Mouse (Mus musculus) T-helper 17 cell (primary cell): Measurements from ENCODE around the gene St7.

Source experiments
- in situ Hi-C, 2 experiments: fragments of 300-600 bp; cut with MboI, MseI; formaldehyde crosslinking; loops; 1 replicate in 1 of 2; 2 replicates in 1 of 2; pipeline ENCODE4 v1.15.1; 2025; ENCODE audit warnings: high pct_unique_total_duplicates in 2 of 2

The St7 gene

DNA sequence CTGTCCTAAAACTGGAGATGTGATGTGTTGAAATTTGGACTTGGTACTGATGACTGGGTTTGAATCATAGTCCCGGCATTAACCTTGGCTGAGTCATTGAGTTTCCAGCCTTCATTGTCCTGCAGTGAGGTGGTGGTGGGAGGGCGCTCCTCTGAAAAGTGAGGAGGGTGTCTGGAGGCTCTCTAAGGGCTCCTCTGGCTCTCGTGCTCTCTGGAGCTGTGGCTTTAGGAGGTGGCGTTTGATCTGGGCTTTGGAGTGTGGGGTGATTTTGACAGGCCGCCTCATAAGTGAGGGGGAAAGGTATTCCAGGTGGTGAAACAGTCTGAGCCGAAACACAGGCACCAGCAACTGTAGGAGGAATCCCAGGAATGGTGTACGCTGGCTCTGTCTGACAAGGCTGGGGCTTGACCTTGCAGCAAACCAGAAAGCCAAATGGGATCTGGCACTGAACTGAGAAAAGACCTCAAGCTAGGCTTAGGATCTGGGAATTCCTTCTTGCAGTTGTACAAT lies 184.0 kb downstream of the St7 start:
- in situ Hi-C loops = no loop called here

DNA sequence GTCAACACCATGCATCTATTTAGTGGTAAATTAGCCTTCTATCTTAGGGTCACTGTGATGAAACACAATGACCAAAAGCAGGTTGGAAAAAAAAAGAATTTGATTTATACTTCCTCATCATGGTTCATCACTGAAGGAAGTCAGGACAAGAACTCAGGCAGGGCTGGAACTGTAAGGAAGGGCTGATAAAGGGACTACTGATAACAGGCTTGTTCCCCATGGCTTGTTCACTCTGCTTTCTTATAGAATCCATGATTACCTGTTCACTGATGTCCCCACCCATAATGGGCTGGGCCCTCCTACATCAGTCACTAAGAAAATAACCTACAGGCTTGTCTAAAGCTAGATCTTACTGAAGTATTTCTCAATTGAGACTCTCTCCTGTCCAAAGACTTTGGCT lies 190.2 kb downstream of the St7 start:
- in situ Hi-C loops = no loop called here

DNA sequence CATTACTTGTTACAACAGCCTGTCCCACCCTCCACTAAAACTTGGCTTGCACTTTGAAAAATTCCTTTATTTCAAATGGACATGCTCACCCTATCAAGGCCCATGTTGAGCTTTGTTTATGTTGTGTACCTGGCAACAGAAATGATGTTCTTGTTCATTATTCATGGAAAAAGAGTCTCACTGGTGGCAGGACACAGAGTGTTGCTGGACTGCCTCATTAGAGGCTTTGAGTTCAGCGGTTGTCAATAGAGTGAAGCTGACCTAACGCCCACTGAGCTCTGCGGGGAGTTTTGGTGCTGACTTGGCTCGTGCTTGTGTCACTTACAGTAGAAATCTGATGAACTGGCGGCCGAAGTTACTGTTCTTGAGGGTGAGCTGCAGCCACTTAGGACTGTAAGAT lies 195.0 kb downstream of the St7 start:
- in situ Hi-C loops = no loop called here

DNA sequence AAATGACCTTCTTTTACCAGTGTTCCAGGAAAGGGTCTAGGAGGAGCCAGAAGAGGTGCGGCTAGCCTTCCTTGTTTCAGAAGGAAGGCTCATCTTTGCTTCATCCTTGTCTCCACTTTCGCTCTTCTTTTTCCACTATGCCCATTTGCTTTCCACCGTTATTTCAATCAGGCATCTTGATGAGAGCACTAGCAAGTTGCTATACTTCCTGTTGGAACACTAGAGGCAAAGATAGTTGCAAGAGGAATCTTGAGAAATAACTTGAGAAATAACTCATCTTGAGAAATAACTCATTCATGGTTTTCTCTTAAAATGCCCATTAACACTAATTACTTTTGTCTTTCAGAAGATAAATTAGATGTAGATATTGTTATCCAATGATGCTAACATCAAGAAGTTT lies 202.8 kb downstream of the St7 start:
- in situ Hi-C loops = no loop called here

DNA sequence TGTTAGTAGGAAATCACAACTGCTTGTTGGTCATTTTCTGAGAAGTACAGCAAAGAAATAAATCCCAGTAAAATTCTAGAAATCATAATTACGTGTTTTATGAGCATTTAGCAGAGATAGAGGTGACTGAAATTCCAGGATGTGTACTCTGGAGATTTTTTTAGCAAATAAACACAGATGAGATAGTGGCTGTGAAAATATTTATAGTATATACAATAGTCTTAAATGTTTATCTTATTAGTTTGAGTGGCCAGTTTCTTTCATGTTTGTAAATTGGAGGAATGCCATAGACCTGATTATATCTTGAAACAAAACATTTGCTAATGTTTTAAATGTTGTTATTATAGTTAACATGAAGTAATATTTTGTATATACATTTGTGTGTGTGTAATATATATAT lies 205.8 kb downstream of the St7 start:
- in situ Hi-C loops = no loop called here

DNA sequence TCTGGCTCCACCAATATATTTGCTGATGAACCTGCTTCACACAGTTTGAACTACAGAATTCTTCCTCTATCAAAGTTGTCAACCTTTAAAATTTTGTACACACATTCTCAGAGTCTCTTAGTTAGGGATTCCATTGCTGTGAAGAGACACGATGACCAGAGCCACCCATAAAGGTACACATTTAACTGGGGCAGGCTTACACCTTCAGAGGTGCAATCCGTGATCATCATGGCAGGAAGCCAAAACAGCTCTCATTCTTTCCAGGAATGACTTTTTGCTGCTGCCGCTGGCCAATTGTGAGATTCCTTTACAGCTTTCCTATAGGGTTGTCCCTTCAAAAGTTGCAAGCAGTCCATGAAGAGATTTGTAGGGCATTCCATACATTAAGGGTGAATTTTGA lies 210.6 kb downstream of the St7 start:
- in situ Hi-C loops = no loop called here

DNA sequence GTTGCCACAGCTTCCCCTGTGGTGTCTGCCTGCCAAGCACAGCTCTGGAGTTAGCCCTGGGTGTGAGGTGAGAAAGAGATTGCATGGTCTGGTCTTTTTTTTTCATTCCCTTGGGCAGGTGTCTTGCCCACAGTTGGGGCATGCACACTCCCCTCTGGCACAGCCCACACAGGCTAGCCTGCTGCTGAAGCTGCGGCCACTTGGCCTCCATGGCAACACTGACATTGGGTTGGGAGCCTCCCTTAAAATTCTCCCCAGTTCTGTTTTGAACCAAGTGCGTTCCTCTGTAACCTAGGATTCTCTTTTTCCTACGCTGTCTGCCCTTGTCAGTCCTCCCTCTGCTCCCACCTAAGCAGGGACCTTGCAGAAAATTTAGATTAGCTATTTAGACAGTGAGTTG lies 213.0 kb downstream of the St7 start:
- in situ Hi-C loops = no loop called here

DNA sequence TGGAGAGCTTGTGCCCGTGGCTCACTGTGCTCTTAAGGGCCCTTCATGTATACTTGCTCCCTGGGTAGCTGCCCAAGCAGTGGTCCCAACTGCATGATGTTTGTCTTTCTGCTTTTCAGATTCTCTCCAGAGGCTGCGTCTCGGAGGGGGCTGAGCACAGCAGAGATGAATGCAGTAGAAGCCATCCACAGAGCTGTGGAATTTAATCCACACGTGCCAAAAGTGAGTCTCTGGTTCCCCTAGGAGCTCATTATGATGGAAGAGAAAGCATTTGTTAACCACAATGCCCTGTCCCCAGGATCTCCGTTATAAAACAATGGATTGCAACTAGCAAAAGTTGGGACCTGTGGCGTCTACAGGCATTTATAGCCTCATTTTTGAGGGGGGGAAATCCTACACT lies 213.6 kb downstream of the St7 start:
- in situ Hi-C loops = no loop called here

DNA sequence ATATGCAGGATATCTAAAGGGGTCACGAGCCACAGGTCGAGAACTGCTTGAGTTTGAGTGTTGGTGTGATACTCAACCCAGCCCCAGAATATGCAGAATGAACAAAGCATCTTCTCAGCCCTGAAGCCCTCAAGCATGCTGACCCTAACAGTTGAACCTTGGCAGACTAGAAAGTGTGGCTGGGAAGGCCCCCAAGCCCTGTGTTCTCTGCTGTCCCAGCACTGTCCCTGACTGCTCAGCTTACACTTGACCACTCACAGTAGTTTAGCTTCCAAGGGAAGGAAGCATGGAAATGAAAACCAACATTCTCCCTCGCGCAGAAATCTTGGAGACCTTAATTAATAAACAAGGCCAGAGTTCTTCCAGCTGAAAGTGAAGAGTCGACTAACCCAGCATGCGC lies 219.6 kb downstream of the St7 start:
- in situ Hi-C loops = no loop called here

DNA sequence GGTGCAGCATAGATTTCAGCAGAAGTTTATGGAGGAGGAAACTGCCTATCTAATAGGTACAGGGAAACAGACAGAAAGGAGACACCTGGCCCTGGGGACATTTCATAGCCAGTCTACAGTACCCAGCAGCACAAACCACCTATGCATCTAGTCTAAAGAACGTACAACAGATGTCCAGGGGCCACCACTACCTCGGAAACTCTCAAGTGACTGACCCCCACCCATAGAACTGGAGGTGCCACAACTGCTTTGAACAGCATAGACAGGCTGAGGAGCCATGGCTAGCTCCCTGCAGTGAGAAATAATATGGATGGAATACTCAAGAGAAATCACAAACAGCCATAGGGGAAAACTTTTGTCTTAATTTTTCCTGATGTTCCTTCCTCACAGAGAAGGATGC lies 220.1 kb downstream of the St7 start:
- in situ Hi-C loops = no loop called here

DNA sequence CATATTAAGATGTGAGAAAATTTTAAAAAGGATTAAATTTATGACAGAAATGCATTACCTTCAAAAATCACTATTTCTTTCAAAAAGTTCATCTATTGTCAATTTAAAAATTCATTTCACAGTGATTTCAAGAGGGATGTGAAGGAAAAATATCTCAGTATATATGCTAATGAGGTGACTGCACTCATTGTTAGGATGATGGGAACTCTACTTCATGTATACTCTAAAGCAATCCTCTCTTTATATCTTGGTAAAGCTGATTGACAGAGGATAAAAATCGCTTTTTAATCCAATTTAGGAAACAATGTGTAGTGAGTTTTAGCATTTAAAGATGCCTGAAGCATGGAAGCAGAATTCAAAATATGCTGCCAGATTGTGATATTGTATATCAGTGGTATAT lies 220.6 kb downstream of the St7 start:
- in situ Hi-C loops = no loop called here

DNA sequence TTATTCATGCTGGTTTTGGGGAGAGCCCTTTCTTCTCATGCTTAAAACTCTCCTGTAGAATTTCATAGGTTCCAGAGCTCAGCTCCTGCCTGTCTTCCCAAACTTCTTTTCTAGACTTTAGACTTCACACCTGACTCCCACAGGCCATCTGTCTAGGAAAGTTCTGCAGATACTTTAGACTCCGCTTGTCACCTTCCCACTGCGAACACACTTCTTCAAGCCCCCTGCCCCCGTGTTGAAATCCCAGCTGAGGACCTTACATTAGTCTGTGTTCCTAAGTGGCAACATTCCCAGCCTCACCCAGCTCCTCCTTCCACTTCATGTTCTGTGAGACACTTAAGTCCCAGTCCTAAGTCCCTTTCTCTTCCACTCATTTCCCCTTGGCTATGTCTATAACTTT lies 221.6 kb downstream of the St7 start:
- in situ Hi-C loops = no loop called here

DNA sequence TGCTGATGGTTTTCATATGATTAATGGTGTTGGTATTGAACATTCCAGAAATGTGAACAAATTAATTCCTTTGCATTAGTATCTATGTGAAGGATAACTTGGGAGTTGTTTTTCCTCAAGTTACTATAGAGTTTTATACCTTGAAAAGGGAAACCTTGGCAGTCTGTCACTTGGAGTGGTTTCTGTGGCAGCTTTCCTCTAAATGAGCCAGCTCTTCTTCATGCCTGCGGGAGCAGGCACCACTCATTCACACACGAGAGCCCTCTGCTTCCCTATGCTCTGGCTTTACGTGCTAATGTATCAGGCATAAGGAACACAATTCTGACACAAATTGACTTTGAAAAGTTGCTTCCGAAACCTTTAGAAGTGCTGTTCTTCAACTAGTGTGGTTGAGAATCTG lies 224.5 kb downstream of the St7 start:
- in situ Hi-C loops = loop anchor here in 1 of 2 experiments (5.0 kb wide), 1 partner anchor 845 kb away; no protein-coding TSS in a partner anchor

DNA sequence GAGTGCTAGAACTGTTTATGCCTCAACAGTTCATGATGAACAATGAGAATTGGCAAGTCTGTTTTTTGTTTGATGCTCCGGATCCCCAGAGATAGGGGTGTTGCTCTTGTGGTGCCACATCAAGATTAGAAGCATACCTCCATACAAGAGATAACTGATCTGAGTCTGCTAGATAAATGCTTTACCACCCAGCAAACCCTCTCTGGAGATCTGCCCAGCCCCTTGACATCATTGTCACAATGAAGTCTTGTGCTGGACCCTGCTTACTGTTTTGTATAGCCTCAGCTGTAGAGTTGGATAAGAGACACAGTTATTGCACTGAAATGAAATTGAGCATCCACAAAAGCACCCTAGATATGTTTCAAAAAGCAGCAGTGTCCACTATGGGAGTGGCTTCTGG lies 229.4 kb downstream of the St7 start:
- in situ Hi-C loops = no loop called here

DNA sequence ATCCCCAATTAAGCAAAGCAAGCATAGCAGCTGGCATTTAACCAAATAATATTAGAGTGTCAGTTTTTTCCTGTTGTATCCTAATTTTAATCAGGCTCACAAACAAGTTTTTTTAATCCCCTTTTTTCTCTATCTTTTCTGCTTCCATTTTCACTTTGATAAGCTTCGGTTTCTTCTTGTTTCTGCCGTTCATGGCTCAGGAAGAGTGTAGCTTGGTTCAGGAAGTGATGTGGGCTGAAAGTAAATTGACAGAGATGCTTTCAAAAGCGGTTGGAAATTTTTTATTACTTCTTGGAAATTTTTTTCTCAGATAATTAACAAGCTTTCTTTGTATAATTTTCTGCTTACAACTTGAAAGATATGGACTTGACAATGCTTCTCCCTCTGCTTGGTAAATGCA lies 230.2 kb downstream of the St7 start:
- in situ Hi-C loops = no loop called here

DNA sequence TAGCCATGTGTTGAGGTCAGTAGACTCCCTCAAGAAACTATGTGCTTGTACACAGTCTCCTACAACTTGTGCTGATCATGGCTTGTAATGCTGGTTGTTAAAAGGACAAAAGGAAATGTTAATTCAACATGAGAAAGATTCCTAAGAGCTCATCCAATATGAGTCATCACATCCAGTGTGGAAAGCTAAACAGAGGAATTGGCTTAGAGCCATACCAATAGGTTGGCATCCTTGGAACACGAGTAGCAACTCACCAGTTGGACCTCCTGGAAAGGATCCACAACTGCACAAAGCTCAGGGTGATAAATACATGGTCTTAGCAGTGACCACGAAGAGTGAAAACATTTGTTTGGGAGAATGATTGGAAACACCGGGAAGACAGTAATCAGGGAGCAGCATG lies 230.6 kb downstream of the St7 start:
- in situ Hi-C loops = no loop called here

DNA sequence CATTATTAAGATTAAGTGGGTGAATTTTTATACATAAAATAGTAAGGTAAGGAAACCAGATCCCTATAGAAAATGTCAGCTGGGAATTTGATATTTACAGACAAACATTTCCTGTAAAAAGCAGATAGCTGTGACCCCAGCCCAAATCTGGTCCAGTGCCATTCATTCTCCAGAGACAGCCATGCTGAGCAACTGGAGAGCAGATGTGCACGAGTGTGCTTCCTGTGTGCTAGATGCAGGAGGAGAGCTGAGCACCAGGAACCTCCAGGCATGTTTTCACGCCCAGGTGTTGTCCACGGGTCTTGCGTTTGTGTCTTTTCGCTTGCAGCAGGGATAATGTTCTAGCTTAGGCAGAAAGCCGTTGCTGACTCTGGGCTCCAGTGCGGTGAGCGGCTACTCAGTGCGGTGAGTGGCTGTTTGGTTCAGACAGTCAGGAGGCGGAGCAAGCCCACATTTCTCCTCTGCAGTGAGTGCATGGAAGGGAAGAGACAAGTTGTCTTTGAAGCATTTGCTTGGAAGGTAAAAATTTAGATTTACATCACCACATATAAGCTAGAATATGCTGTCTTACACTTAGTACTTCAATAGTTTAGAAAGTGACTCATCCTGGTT lies 231.3 kb downstream of the St7 start:
- in situ Hi-C loops = no loop called here

DNA sequence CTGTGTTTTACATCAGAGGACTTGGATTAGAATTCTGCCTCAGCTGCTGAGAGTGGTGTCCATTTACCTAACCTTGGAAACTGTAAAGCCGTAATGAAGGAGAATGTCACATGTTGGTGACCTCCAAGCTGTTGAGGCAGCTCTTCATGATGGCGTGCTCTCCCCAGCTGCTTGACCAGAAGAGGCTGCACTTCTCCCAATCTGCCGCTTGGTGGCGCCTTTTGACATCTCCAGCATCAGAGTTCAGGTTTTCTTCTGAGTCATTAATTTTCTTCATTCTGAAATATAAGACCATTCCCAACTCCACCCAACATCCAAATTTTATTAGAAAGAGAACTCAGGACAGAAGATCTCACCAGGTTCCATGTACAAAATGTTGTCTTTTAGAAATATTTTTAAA lies 232.5 kb downstream of the St7 start:
- in situ Hi-C loops = no loop called here

DNA sequence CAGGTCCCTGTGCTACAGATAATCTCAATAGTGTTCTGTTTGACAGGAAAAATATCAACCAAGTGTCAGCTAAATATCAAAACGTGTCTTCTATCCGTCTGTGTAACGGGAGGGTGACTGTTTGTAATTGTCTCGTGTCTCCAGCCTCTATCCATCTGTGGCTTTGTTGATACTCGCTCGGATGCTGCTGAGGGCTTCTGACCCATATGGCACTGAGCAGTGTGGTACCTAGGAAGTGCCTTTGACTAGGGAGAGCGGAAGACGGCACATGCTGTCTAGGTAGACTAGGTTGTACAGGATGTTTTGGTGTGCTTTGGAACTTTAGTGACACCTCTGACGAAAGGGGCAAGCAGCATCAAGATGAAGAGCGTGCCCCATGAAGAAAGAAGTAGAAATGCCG lies 235.0 kb downstream of the St7 start:
- in situ Hi-C loops = no loop called here

DNA sequence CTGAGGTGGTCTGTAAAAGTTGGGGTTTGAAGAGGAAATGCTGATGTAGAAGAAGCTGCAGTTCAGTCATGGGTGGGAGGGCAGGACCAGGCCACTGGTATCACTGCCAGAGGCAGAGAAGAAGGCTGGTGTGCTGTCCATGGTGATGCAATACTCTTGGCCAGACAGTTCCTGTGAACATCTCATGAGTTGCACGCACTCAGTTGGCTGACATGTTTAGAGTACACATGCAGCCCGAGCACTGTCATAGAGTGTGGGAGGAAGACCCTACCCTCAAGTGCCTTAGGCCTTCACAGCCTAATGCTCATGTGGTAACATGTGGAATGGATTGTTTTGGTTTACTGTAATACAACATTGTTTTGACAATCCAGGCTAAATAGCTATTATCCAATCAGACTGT lies 238.5 kb downstream of the St7 start:
- in situ Hi-C loops = no loop called here

DNA sequence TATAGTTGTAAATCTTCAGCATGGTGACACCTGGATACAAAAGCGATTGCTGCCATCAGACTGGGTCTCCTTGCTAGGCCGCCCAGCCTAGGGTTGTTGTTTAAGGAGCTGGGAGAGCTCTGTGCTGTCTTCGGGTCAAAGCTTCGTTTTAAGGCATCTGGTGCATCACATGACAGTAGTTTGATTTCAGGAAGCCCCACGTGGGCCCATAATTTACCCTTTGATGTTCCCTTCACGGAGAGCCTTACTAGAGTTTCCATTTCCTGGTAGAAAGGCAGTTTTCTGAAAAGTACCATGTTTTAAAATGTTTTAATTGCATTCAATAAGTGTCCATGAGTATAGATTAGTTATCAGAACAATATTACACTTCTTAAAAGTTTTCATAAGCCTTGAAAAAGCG lies 239.1 kb downstream of the St7 start:
- in situ Hi-C loops = no loop called here

DNA sequence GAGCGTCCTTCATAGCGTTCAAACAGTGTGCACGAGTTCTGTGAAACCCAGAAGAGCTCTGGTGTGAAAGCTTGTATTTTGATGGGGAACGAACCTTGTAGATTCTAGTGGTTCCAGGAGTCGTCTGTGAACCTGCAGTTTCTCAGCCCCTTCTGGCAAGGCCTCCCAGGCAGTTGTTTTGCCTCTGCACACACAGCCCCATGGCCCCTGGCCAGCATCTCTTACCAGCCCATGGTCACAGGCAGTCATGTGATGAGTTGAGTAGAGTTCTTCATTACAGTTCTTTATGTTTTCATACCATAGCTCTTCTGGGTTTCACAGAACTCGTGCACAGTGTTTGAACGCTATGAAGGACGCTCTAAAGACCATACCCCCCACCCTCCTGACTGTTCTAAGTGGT lies 240.1 kb downstream of the St7 start:
- in situ Hi-C loops = no loop called here

DNA sequence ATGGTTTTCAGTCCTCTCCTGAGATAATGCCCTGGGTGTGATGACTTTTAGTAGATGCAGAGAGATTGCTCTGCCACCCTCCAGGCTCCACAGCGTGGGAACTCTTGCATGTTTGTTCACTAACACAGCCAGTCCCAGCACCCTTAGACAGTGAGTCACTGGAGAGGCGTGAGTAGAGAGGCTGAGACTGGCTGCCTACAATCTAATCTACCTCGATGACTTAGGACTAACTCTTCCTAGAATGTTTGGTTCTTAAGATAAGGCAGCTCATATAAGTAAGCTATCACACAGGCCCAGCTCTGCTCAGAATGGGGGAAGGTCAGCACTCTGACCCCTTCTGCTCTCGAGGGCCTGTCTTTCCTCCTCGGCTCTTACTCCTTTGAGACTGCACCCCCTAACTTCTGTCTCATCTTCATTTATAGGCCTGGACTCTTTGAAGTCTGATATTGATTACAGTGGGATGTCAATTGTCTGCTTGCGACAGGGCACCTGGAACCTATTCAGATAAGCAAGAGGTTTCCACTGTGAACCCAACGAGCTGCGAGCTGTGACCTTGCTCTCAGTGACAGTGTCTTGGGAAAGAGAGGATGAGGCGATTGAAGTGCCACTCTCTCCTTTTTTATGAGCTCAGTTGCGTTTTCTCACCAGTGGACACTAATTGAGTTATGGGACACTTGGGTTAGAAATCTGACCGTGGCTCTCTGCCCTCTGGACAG lies 246.1 kb downstream of the St7 start:
- in situ Hi-C loops = no loop called here

DNA sequence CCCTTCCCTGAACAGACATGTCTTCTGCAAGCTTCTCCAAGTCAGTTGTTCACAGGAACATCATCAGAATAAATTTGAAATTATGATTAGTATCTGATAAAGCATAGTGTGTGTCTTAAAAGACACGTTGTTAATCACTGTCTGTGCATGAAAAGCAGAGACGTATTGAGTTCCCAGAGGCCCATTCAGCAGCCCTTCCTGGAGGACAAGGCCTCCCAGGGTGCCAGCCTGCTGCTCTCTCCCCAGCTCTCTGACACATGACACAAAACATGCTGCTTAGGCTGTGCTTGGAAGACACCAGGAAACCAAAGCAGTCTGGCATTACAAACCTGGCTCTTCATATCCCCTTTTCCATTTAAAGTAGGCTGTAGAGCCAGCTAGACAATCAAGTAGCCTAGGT lies 249.2 kb downstream of the St7 start:
- in situ Hi-C loops = no loop called here
